Mouse (Mus musculus): Measurements from ENCODE around the gene Klhl26. TPM values are rescaled to one million over a fixed set of nuclear protein-coding genes. Genes with fewer than 3 reads are reported as not detected.
A peak's percentile ranks its signal among the peaks of the same experiment; 100 is the strongest.

Klhl26 gene
- polyA plus RNA-seq, 1 experiment from 2014 or later: 18.5 TPM

DNA sequence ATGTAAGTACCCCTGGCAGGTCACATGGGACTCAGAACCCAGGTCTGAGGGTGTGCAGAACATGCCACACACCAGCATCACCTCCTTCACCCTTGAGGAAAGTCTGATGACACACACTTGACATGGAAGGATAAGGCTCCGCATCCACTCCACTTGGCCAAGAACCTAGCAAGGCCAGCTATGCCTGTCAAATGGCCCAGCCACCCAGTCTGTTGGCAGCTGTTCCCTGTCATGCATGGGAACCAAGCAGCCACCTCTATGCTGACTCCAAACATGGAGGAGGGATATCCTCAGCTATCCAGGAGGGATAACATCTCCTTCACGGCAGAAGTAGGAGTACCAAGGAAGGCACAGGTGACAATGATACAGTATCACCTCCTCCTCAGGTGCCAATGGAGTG, 38.3 kb downstream of the Klhl26 start:
- H3K9ac ChIP-seq (replicated peaks): no peak overlapping the region

DNA sequence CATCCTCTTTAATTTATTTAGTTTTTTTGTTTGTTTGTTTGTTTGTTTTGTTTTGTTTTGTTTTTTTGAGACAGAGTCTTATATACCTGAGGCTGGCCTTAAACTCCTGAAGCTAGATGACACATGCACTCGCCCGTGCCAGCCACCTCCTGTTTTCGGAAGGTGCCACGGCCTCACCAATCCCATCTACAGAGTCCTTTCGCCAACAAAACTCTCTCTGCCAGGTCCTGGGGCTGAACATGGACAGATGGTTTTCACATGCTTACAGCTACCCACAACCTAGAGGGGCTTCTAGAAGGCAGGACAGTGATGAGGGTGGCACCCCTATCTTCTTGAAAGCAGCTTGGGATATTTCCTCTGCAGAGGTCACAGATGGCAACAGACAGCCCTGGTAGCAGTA, 41.6 kb downstream of the Klhl26 start:
- 91% methylated on average over 5 of the region's 5 CpGs for WGBS
- H3K4me3 ChIP-seq: no peak overlapping the region

More for the DNA sequence above, 38.3 kb downstream of the Klhl26 start:
- WGBS: 90% methylated on average over 2 of the region's 2 CpGs
- peak overlapping the region; percentile 76 for H3K4me2 ChIP-seq (replicated peaks)
- no peak overlapping the region for H3K27ac ChIP-seq (replicated peaks)
- no peaks in the 10 kb centered on the region for H3K9me3 ChIP-seq
- ATAC-seq (ENCODE audit: low FRiP score, low read depth): no peak
- peaks cover 21% of the 10 kb centered on the region for H3K4me1 ChIP-seq
- peak overlapping the region; percentile 69; the same call in 1 of the 2 replicates for H3K4me3 ChIP-seq
- H3K27me3 ChIP-seq: no peaks in the 10 kb centered on the region
- H3K36me3 ChIP-seq: no peaks in the 10 kb centered on the region

DNA sequence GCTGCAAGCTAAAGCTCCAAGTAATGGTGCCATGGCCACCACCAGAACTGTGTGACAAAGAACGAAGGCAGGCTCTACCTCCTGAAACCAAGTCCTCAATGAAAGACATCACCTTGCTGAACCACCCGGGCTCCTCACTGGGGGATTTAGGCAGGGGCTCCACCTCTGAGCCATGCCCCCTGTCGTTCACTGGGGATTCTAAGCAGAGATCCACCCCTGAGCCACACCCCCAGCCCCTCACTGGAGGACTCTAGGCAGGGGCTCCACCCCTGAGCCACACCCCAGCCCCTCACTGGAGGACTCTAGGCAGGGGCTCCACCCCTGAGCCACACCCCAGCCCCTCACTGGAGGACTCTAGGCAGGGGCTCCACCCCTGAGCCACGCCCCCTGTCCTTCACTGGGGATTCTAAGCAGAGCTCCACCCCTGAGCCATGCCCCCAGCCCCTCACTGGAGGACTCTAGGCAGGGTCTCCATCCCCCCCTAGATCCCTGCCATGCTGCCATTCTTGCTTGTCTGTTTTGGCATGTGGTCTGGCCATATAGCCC, 43.7 kb downstream of the Klhl26 start:
- H3K4me2 ChIP-seq (replicated peaks): no peak overlapping the region
- ATAC-seq (ENCODE audit: low FRiP score, low read depth): peak; percentile 35; the same call in 1 of the 2 replicates
- H3K36me3 ChIP-seq: no peaks in the 10 kb centered on the region
- no peak overlapping the region for H3K4me3 ChIP-seq
- no peak overlapping the region for H3K9ac ChIP-seq (replicated peaks)
- no peaks in the 10 kb centered on the region for H3K27me3 ChIP-seq
- H3K9me3 ChIP-seq: no peaks in the 10 kb centered on the region
- no peak overlapping the region for H3K27ac ChIP-seq (replicated peaks)
- 30% methylated on average over 4 of the region's 4 CpGs for WGBS
- peaks cover 5% of the 10 kb centered on the region for H3K4me1 ChIP-seq

More for the DNA sequence above, 41.6 kb downstream of the Klhl26 start:
- Histone ChIP-seq H3K36me3 (no peaks in the 10 kb centered on the region), H3K9me3 (no peaks in the 10 kb centered on the region), H3K4me2 (replicated peaks) (no peak overlapping the region), H3K9ac (replicated peaks) (no peak overlapping the region), H3K27ac (replicated peaks) (no peak overlapping the region), H3K4me1 (peaks cover 19% of the 10 kb centered on the region), H3K27me3 (no peaks in the 10 kb centered on the region)
- ATAC-seq (ENCODE audit: low FRiP score, low read depth): no peak

DNA sequence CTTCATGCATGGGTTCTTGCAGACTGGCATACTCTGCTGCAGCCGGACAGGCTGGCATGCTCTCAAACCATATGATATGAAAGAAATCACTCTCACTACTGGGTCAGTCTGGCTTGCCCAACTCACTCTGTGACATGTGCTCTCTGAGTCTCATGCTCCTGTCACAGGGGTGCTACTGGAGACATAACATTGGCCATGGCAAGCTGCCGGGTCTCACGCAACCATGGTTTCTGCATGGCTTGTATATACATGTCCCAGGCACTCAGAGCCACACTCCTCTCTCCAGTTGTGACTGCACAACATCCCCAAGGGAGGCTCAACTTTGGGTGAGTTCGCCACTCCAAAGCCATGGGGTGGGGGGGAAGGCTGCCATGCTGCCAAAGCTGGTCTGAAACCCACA, 45.6 kb downstream of the Klhl26 start:
- no peaks in the 10 kb centered on the region for H3K36me3 ChIP-seq
- no peak overlapping the region for H3K4me2 ChIP-seq (replicated peaks)
- WGBS: 97% methylated on average over 4 of the region's 4 CpGs
- no peaks in the 10 kb centered on the region for H3K9me3 ChIP-seq
- ATAC-seq (ENCODE audit: low FRiP score, low read depth): no peak
- no peak overlapping the region for H3K4me3 ChIP-seq
- no peaks in the 10 kb centered on the region for H3K4me1 ChIP-seq
- no peak overlapping the region for H3K9ac ChIP-seq (replicated peaks)
- no peaks in the 10 kb centered on the region for H3K27me3 ChIP-seq
- no peak overlapping the region for H3K27ac ChIP-seq (replicated peaks)

DNA sequence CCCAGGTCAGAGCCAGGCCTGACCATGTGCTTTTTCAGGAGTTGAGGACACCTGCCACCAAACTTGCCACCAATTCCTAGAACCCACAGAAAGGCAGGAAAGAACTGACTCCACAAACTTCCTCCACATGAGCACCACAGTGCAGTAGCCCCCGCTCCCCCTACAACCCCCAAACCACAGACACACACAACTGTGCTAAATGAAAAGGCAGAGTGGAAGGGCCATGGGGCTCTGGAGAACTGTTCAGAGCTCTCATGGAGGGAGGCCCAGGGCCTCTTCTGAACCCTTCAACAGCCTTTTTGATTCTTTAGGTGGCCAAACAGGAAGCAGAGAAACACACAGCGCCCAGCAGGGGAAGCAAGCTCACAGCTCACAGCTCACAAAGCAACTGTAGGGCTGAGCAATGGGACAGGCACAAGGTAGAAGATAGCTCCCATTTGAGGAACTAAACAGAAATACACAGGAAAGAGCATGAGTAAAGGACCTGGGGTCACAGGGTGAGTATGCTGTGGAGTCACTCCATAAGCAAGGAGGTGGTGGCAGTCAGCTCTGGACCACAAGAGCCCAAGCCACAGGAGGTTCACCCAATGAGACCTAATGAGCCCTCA, 50.4 kb downstream of the Klhl26 start:
- no peaks in the 10 kb centered on the region for H3K9me3 ChIP-seq
- peaks cover 3% of the 10 kb centered on the region; the same call in 1 of the 2 replicates for H3K36me3 ChIP-seq
- H3K4me1 ChIP-seq: no peaks in the 10 kb centered on the region
- H3K27me3 ChIP-seq: no peaks in the 10 kb centered on the region
- ATAC-seq (ENCODE audit: low FRiP score, low read depth): no peak
- WGBS: 92% methylated on average over 2 of the region's 2 CpGs
- no peak overlapping the region for H3K4me3 ChIP-seq
- H3K4me2 ChIP-seq (replicated peaks): no peak overlapping the region
- no peak overlapping the region for H3K27ac ChIP-seq (replicated peaks)
- no peak overlapping the region for H3K9ac ChIP-seq (replicated peaks)

DNA sequence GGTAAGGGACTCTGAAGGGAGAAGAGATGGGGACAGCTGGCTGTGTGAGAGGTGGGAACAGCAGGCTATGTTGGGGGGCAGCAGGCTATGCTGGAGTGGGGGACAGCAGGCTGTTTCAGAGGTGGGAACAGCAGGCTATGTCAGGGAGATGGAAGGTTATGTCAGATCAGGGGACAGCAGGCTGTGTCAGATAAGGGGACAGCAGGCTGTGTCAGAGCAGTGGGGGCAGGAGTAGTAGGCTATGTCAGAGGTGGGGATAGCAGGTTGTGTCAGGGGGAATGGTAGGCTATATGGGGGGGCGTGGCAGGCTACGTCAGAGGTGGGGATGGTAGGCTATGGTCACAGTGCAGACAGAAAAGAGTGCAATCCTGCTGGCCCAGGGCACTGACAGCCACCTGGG, 54.0 kb downstream of the Klhl26 start:
- Histone ChIP-seq H3K27ac (replicated peaks) (no peak overlapping the region), H3K4me3 (no peak overlapping the region), H3K4me2 (replicated peaks) (no peak overlapping the region), H3K27me3 (peaks cover 2% of the 10 kb centered on the region; the same call in 1 of the 2 replicates), H3K9me3 (no peaks in the 10 kb centered on the region), H3K4me1 (peaks cover 3% of the 10 kb centered on the region; the same call in 1 of the 2 replicates), H3K9ac (replicated peaks) (0 out of 2 replicates have a peak overlapping the region, but pooled peaks have one; percentile 11), H3K36me3 (peaks cover 3% of the 10 kb centered on the region; the same call in 1 of the 2 replicates)
- 86% methylated on average over 2 of the region's 2 CpGs for WGBS
- no peak for ATAC-seq (ENCODE audit: low FRiP score, low read depth)

DNA sequence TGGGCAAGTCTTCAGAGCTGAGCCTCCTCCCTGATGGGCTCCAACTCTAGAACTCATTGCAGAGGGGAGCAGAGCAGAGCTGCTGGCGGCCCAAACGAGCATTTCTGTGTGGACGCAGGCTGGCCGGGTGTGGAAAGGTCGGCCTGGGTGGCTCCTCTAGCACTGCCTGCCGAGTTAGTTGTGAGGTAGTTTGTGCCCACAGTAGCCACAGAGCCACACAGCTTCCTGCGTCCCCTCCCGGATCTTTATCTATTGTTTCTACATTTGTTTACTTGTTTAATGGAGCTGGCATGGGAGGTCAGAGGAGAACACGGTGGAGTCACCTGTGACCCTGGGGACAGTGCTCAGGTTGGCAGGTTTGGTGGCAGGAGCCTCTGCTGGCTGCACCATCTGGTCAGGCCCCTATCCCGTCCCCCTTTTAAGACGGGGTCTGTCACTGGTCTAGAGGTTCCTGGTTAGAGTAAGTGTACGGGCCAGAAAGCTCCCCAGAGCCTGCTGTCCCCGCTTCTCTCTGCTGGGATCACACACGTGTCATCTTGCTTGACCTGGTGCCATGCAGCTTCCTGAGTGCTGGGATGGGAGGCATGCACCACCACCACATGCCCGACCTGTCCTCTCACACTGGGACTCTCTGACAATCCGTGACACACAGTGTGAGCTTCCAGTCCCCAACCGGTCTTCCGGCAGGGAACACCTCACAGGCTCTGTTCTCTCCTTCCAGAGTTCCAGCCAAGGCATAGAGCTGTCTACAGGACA, 55.2 kb downstream of the Klhl26 start:
- Histone ChIP-seq H3K36me3 (peaks cover 3% of the 10 kb centered on the region; the same call in 1 of the 2 replicates), H3K9ac (replicated peaks) (no peak overlapping the region), H3K27ac (replicated peaks) (no peak overlapping the region), H3K4me1 (peaks cover 14% of the 10 kb centered on the region), H3K4me2 (replicated peaks) (no peak overlapping the region), H3K9me3 (no peaks in the 10 kb centered on the region), H3K27me3 (peaks cover 6% of the 10 kb centered on the region; the same call in 1 of the 2 replicates), H3K4me3 (no peak overlapping the region)
- 85% methylated on average over 18 of the region's 18 CpGs for WGBS
- no peak for ATAC-seq (ENCODE audit: low FRiP score, low read depth)

DNA sequence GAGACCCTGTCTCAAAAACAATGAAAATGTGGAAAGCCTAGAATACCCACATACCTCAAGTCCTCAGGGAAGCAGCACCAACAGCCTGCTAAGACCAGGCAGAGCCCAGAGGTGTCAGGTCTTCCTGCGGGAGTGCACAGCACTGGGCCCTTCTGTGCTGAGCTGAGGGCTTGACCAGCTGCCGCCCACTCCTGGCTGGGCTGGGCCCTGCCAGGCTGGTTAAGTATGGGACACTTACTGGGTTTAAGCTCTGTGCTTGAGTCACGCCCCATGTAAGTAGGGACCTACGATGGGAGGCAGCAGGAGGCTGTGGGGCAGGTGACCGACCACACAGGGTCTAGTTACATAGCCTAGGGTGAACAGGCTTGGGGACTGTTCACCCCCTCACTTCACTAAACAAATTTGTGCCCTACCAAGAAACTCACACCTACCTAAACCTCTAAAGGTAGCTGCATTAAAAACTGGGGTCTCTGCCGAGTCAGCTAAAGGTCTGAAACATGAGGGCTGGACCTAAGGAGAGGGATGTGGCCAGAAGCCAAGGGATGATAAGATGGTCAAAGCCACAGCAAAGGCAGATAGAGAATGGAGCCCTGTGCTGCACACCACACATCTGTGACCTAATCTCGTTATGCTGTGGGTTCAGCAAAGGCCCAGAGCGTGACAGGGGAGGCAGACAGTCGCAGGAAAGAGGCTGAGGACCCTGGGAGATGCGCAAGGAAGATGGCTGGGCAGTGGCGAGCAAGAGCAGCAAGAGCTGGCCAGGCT, 56.7 kb downstream of the Klhl26 start:
- ATAC-seq (ENCODE audit: low FRiP score, low read depth): no peak
- Histone ChIP-seq H3K4me3 (no peak overlapping the region), H3K27me3 (peaks cover 6% of the 10 kb centered on the region; the same call in 1 of the 2 replicates), H3K4me1 (peaks cover 23% of the 10 kb centered on the region), H3K4me2 (replicated peaks) (no peak overlapping the region), H3K27ac (replicated peaks) (0 out of 2 replicates have a peak overlapping the region, but pooled peaks have one; percentile 36), H3K9ac (replicated peaks) (no peak overlapping the region), H3K9me3 (no peaks in the 10 kb centered on the region), H3K36me3 (peaks cover 3% of the 10 kb centered on the region; the same call in 1 of the 2 replicates)
- WGBS: 80% methylated on average over 11 of the region's 11 CpGs

DNA sequence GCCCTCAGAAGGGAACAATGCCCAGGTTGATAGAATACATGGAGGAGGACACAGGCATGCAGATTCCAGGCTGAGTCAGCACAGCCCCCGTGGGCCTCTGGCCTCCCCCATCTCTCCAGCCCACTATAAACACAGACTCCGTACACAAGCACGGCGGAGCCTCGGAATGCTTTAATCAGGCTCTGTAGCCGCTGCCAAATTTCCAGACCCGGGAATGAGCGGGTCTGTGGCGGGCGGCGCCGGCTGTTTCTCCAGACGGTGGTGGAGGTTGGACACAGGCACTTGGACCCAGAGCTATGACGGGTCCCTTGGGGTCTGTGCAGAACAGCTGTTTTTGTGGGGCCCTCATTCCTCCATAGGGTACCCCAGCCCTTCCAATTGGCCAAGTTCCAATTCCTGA, 57.8 kb downstream of the Klhl26 start:
- Histone ChIP-seq H3K9me3 (no peaks in the 10 kb centered on the region), H3K4me3 (no peak overlapping the region), H3K4me1 (peaks cover 23% of the 10 kb centered on the region), H3K36me3 (peaks cover 3% of the 10 kb centered on the region; the same call in 1 of the 2 replicates), H3K27me3 (peaks cover 6% of the 10 kb centered on the region; the same call in 1 of the 2 replicates), H3K9ac (replicated peaks) (no peak overlapping the region), H3K4me2 (replicated peaks) (no peak overlapping the region), H3K27ac (replicated peaks) (no peak overlapping the region)
- ATAC-seq (ENCODE audit: low FRiP score, low read depth): no peak
- WGBS: 81% methylated on average over 14 of the region's 14 CpGs

DNA sequence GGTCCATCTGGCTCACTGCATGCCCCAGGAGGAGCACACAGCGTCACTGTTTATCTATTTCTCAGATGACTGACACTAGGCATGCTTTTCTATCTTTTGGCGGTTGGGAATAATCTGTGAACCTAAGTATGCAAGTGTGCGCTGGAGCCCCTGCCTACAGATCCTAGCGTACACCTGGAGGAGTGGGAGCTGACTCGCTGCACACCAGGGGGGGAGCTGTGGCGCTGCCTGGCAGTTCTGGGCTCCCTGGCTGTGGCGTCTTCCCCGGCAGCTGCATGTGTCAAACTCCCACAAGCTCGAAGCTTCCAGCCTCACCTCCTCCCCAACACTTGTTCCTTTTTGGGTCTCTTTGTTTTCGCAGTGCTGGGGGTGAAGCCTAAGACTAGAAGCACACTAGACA, 58.9 kb downstream of the Klhl26 start:
- no peak for ATAC-seq (ENCODE audit: low FRiP score, low read depth)
- no peak overlapping the region for H3K27ac ChIP-seq (replicated peaks)
- WGBS: 58% methylated on average over 10 of the region's 10 CpGs
- H3K4me1 ChIP-seq: peaks cover 23% of the 10 kb centered on the region
- H3K36me3 ChIP-seq: peaks cover 8% of the 10 kb centered on the region; the same call in 1 of the 2 replicates
- no peak overlapping the region for H3K4me3 ChIP-seq
- H3K9me3 ChIP-seq: no peaks in the 10 kb centered on the region
- no peak overlapping the region for H3K4me2 ChIP-seq (replicated peaks)
- H3K27me3 ChIP-seq: peaks cover 6% of the 10 kb centered on the region; the same call in 1 of the 2 replicates
- no peak overlapping the region for H3K9ac ChIP-seq (replicated peaks)

DNA sequence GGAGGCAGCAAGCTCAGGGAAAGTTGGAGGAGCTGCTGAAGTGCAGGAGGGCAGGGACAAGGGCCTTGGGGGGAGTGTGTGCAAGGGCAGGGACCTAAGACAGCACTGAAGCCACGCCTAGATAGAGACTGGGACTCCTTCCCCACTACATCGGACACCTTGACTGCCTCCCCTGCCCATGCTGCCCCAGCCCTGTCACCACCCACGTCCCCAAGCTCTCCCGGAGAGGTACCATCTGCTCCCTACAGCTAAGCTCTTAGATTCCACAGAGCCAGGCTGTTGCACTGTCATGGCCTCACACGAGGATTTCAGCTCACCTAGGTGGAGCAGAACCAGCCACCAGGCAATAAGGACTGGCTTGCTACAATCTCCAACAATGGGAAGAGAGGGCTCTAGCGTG, 59.8 kb downstream of the Klhl26 start:
- H3K4me1 ChIP-seq: peaks cover 23% of the 10 kb centered on the region
- H3K27me3 ChIP-seq: peaks cover 6% of the 10 kb centered on the region; the same call in 1 of the 2 replicates
- peak overlapping the region; percentile 31; the same call in 1 of the 2 replicates for H3K9ac ChIP-seq (replicated peaks)
- H3K36me3 ChIP-seq: peaks cover 7% of the 10 kb centered on the region; the same call in 1 of the 2 replicates
- 26% methylated on average over 6 of the region's 6 CpGs for WGBS
- no peak overlapping the region for H3K4me2 ChIP-seq (replicated peaks)
- no peak overlapping the region for H3K4me3 ChIP-seq
- ATAC-seq (ENCODE audit: low FRiP score, low read depth): no peak; the same call in 1 of the 2 replicates
- no peaks in the 10 kb centered on the region for H3K9me3 ChIP-seq
- peak overlapping the region; percentile 42; the same call in 1 of the 2 replicates for H3K27ac ChIP-seq (replicated peaks)

Data from midbrain, embryonic 12.5 days (tissue).